Mouse (Mus musculus) spleen, embryonic (tissue): ENCODE data around the gene Pigf.

ENCODE experiments used
- CTCF ChIA-PET: fragments of 350-600 bp; sonication (Branson Sonifier 250); formaldehyde crosslinking; loops from one replicate; lab custom pipeline; 2022; lab: Charles Lee

The Pigf gene

GRCm38 (mm10) chr17:86969582-86969981 lies 55.6 kb downstream of the Pigf start:
- CTCF ChIA-PET = interaction anchor here (0.6 to 1.9 kb wide), 2 partner anchors 10 to 421 kb away, joined by 5 to 6 read pairs; no protein-coding TSS in a partner anchor

GRCm38 (mm10) chr17:86968581-86968980 lies 56.6 kb downstream of the Pigf start:
- CTCF ChIA-PET = interaction anchor here (1.9 kb wide), 1 partner anchor 9 kb away, joined by 5 read pairs; no protein-coding TSS in a partner anchor

- CTCF ChIA-PET = interaction anchor here (0.9 to 1.9 kb wide), 2 partner anchors 8 to 11 kb away, joined by 3 to 5 read pairs; no protein-coding TSS in a partner anchor
Measured at GRCm38 (mm10) chr17:86967536-86968525, 57.4 kb downstream of the Pigf start.

GRCm38 (mm10) chr17:86967048-86967447 lies 58.2 kb downstream of the Pigf start:
- CTCF ChIA-PET = no interaction called here

- CTCF ChIA-PET = no interaction called here
Measured at GRCm38 (mm10) chr17:86966040-86966439, 59.2 kb downstream of the Pigf start.

GRCm38 (mm10) chr17:86965121-86965520 lies 60.1 kb downstream of the Pigf start:
- CTCF ChIA-PET = no interaction called here

GRCm38 (mm10) chr17:86964502-86964901 lies 60.7 kb downstream of the Pigf start:
- CTCF ChIA-PET = interaction anchor here (0.7 kb wide), 1 partner anchor 32 kb away, joined by 8 read pairs; no protein-coding TSS in a partner anchor

- CTCF ChIA-PET = interaction anchor here (0.6 to 0.7 kb wide), 2 partner anchors 32 to 1957 kb away, joined by 3 to 8 read pairs; no protein-coding TSS in a partner anchor
Measured at GRCm38 (mm10) chr17:86964041-86964440, 61.2 kb downstream of the Pigf start.

- CTCF ChIA-PET = interaction anchor here (0.6 kb wide), 1 partner anchor 1956 kb away, joined by 3 read pairs; no protein-coding TSS in a partner anchor
Measured at GRCm38 (mm10) chr17:86963586-86963902, 61.7 kb downstream of the Pigf start.

GRCm38 (mm10) chr17:86962894-86963585 lies 62.2 kb downstream of the Pigf start, which contains the start of gene Rhoq:
TSS of gene Rhoq (plus strand) at chr17:86963082.
- CTCF ChIA-PET = no interaction called here

- CTCF ChIA-PET = no interaction called here
Measured at GRCm38 (mm10) chr17:86962297-86962893, 62.8 kb downstream of the Pigf start.

- CTCF ChIA-PET = interaction anchor here (0.6 kb wide), 1 partner anchor 68 kb away, joined by 3 read pairs; no protein-coding TSS in a partner anchor
Measured at GRCm38 (mm10) chr17:86961301-86961841, 63.8 kb downstream of the Pigf start.

- CTCF ChIA-PET = no interaction called here
Measured at GRCm38 (mm10) chr17:86957968-86958367, 67.2 kb downstream of the Pigf start.

- CTCF ChIA-PET = interaction anchor here (0.7 kb wide), 1 partner anchor 85 kb away, joined by 4 read pairs; no protein-coding TSS in a partner anchor
Measured at GRCm38 (mm10) chr17:86957239-86957638, 68.0 kb downstream of the Pigf start.

- CTCF ChIA-PET = no interaction called here
Measured at GRCm38 (mm10) chr17:86948801-86949200, 76.4 kb downstream of the Pigf start.

- CTCF ChIA-PET = no interaction called here
Measured at GRCm38 (mm10) chr17:86947840-86948796, 77.1 kb downstream of the Pigf start, which contains the start of gene Atp6v1e2. TSS of gene Atp6v1e2 (minus strand) at chr17:86947897.
